Mouse (Mus musculus) hindbrain, embryonic 10.5 days (tissue): ENCODE results near the gene Satb1. TPM values are rescaled to one million over a fixed set of nuclear protein-coding genes. Genes with fewer than 3 reads are reported as not detected.
A peak's percentile ranks its signal among the peaks of the same experiment; 100 is the strongest.

Experiments used
- DNase-seq: peaks from one replicate; pipeline ENCODE4 v3.0.0-alpha.2; 2017; ENCODE audit warnings: low spot score
- H3K27ac ChIP-seq: fragments of 300-500 bp; sonication (generic); 2 replicates; pipeline ENCODE4 v1.5.1; 2016; ENCODE audit warnings: mild to moderate bottlenecking, moderate library complexity
- H3K27me3 ChIP-seq: fragments of 300-500 bp; sonication (generic); 2 replicates; pipeline ENCODE4 v1.6.1; 2016; ENCODE audit warnings: mild to moderate bottlenecking; ENCODE audit not compliant: poor library complexity, insufficient read depth, severe bottlenecking
- H3K36me3 ChIP-seq: fragments of 300-500 bp; sonication (generic); 2 replicates; pipeline ENCODE4 v1.6.1; 2016; ENCODE audit warnings: mild to moderate bottlenecking, moderate library complexity
- H3K4me1 ChIP-seq: fragments of 300-500 bp; sonication (generic); replicated peaks from 2 replicates; pipeline ENCODE4 v1.6.1; 2016; ENCODE audit warnings: mild to moderate bottlenecking
- H3K4me3 ChIP-seq: fragments of 300-500 bp; sonication (generic); 2 replicates; pipeline ENCODE4 v1.5.1; 2016; ENCODE audit warnings: mild to moderate bottlenecking, moderate library complexity
- H3K9me3 ChIP-seq: fragments of 300-500 bp; sonication (generic); 2 replicates; pipeline ENCODE4 v1.6.1; 2016; ENCODE audit warnings: mild to moderate bottlenecking, moderate library complexity
- WGBS: fragments of 180-500 bp; shearing (Covaris S2); methylation state at CpG from one replicate; pipeline ENCODE4 v1.1.7; 2016; 5-methylcytosine and 5-hydroxymethylcytosine counted together
- polyA plus RNA-seq: library from polyadenylated mRNA; unstranded; fragments of >200 nt; fragmentation: Nextera tagmentation; extraction: Ambion mirVana; gene quantifications from 2 replicates; pipeline ENCODE4 v1.2.1, GENCODE M21; 2016

Satb1 gene
- 20.1 and 21.2 TPM in 2 replicates for polyA plus RNA-seq

- H3K9me3 ChIP-seq = no peaks in the 10 kb centered on the region
- H3K27ac ChIP-seq = peak within 1 kb of the TSS; percentile 87
- peak within 1 kb of the TSS; percentile 74 for H3K4me3 ChIP-seq
- peaks cover 71% of the 10 kb centered on the region for H3K27me3 ChIP-seq
- no peaks in the 10 kb centered on the region for H3K36me3 ChIP-seq
- under 1% methylated on average over 52 of the region's 52 CpGs for WGBS
- DNase-seq = peak; percentile 74
- H3K4me1 ChIP-seq = peaks cover 27% of the 10 kb centered on the region
Measured at GRCm38 (mm10) chr17:51832900-51833577, at the start of gene Satb1. Satb1 (minus strand) TSS chr17:51833290.

- Histone ChIP-seq H3K9me3 (no peaks in the 10 kb centered on the region), H3K4me3 (no peak overlapping the region), H3K4me1 (0 out of 2 replicates have a peak, but pooled peaks cover 4% of the 10 kb centered on the region), H3K27me3 (no peaks in the 10 kb centered on the region), H3K36me3 (no peaks in the 10 kb centered on the region), H3K27ac (no peak overlapping the region)
- 98% methylated on average over 12 of the region's 12 CpGs for WGBS
- no peak for DNase-seq
Measured at GRCm38 (mm10) chr17:51882566-51882965, 49.5 kb upstream of the Satb1 start.

- Histone ChIP-seq H3K27me3 (no peaks in the 10 kb centered on the region), H3K27ac (no peak overlapping the region), H3K4me1 (0 out of 2 replicates have a peak, but pooled peaks cover 4% of the 10 kb centered on the region), H3K4me3 (no peak overlapping the region), H3K9me3 (no peaks in the 10 kb centered on the region), H3K36me3 (no peaks in the 10 kb centered on the region)
- DNase-seq = peak; percentile 3
- WGBS = 56% methylated on average over 8 of the region's 8 CpGs
Measured at GRCm38 (mm10) chr17:51880895-51881622, 48.0 kb upstream of the Satb1 start.

DNA sequence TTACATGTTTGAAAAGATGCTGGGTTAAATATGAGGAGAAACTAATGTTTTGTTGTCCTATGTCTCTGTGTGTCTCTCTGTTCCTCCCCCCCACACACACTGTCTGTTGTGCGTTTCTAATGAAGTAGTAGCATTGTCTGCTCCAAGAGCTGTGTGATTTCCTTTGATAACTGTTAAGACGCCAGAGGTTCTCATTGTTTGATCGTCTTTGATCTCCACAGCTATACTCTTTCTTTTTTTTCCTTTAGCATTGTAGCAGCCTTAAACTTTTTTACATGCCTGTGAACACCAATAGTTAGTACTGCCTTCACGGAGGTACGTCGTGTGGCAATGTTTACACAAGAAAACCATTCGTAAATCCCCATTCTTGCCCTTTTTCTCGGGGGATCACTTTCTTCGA, 47.1 kb upstream of the Satb1 start:
- H3K36me3 ChIP-seq = no peaks in the 10 kb centered on the region
- no peaks in the 10 kb centered on the region for H3K9me3 ChIP-seq
- H3K4me1 ChIP-seq = 0 out of 2 replicates have a peak, but pooled peaks cover 4% of the 10 kb centered on the region
- no peak overlapping the region for H3K27ac ChIP-seq
- 35% methylated on average over 9 of the region's 9 CpGs for WGBS
- no peak overlapping the region for H3K4me3 ChIP-seq
- no peaks in the 10 kb centered on the region for H3K27me3 ChIP-seq
- DNase-seq = no peak

GRCm38 (mm10) chr17:51879736-51880135, 46.6 kb upstream of the Satb1 start:
- Histone ChIP-seq H3K9me3 (no peaks in the 10 kb centered on the region), H3K27me3 (no peaks in the 10 kb centered on the region), H3K27ac (no peak overlapping the region), H3K4me1 (0 out of 2 replicates have a peak, but pooled peaks cover 4% of the 10 kb centered on the region), H3K36me3 (no peaks in the 10 kb centered on the region), H3K4me3 (no peak overlapping the region)
- no peak for DNase-seq
- 84% methylated on average over 5 of the region's 5 CpGs for WGBS

DNA sequence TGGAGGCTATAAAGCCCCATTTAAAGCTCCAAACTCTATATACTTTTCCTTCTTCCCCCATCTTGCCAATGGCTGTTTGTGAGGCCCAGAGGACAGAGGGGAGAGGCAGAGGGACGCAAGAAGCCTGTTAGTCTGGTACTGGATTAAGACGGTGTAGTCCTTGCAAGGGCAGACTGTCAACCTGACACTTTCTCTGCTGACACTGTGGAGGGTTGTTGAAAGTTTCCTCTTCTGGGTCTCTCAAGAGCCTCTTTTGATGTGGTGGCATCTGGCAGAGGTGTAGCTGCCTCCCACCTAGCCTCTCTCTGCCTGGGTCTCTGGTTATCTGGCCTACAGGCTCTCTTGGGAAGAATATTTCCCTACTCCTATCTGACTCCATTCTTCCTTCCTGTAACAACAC, 46.1 kb upstream of the Satb1 start:
- Histone ChIP-seq H3K27ac (no peak overlapping the region), H3K27me3 (no peaks in the 10 kb centered on the region), H3K9me3 (no peaks in the 10 kb centered on the region), H3K36me3 (no peaks in the 10 kb centered on the region), H3K4me1 (0 out of 2 replicates have a peak, but pooled peaks cover 4% of the 10 kb centered on the region), H3K4me3 (no peak overlapping the region)
- 83% methylated on average over 2 of the region's 2 CpGs for WGBS
- DNase-seq = no peak

GRCm38 (mm10) chr17:51876471-51876870, 43.4 kb upstream of the Satb1 start:
- no peak overlapping the region for H3K4me3 ChIP-seq
- 88% methylated on average over 5 of the region's 5 CpGs for WGBS

DNA sequence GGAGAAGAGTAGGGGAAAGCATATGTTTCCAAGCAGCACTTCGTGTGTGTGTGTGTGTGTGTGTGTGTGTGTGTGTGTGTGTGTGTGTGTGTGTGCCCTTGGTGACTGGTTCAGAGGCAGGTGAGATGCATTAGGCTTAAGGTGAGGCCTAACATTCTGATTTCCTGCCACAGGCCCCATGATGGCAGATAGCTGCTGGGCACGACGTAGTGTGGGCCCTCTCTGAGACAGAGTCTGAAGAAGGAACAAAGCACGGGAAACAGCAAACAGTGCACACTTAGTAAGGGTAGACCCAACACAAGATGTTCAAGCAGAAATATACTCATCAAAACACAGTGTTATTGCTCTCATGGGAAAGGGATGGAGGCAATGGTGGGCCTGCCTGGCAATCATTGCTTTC, 24.5 kb upstream of the Satb1 start:
- DNase-seq = no peak
- Histone ChIP-seq H3K4me3 (no peak overlapping the region), H3K36me3 (no peaks in the 10 kb centered on the region), H3K4me1 (no peaks in the 10 kb centered on the region), H3K27me3 (no peaks in the 10 kb centered on the region), H3K9me3 (no peaks in the 10 kb centered on the region), H3K27ac (no peak overlapping the region)
- 90% methylated on average over 4 of the region's 4 CpGs for WGBS

More at GRCm38 (mm10) chr17:51876471-51876870, 43.4 kb upstream of the Satb1 start:
- no peak for DNase-seq
- H3K27me3 ChIP-seq = no peaks in the 10 kb centered on the region
- no peaks in the 10 kb centered on the region for H3K9me3 ChIP-seq
- no peaks in the 10 kb centered on the region for H3K36me3 ChIP-seq
- H3K27ac ChIP-seq = no peak overlapping the region
- 0 out of 2 replicates have a peak, but pooled peaks cover 4% of the 10 kb centered on the region for H3K4me1 ChIP-seq

GRCm38 (mm10) chr17:51856332-51856731, 23.2 kb upstream of the Satb1 start:
- no peaks in the 10 kb centered on the region for H3K4me1 ChIP-seq
- H3K4me3 ChIP-seq = no peak overlapping the region
- 87% methylated on average over 3 of the region's 3 CpGs for WGBS
- no peaks in the 10 kb centered on the region for H3K9me3 ChIP-seq
- H3K36me3 ChIP-seq = no peaks in the 10 kb centered on the region
- DNase-seq = no peak
- H3K27ac ChIP-seq = no peak overlapping the region
- no peaks in the 10 kb centered on the region for H3K27me3 ChIP-seq

GRCm38 (mm10) chr17:51855261-51855660, 22.2 kb upstream of the Satb1 start:
- Histone ChIP-seq H3K4me1 (no peaks in the 10 kb centered on the region), H3K9me3 (no peaks in the 10 kb centered on the region), H3K27ac (no peak overlapping the region), H3K36me3 (no peaks in the 10 kb centered on the region), H3K4me3 (no peak overlapping the region), H3K27me3 (no peaks in the 10 kb centered on the region)
- no peak for DNase-seq
- WGBS = 82% methylated on average over 3 of the region's 3 CpGs

DNA sequence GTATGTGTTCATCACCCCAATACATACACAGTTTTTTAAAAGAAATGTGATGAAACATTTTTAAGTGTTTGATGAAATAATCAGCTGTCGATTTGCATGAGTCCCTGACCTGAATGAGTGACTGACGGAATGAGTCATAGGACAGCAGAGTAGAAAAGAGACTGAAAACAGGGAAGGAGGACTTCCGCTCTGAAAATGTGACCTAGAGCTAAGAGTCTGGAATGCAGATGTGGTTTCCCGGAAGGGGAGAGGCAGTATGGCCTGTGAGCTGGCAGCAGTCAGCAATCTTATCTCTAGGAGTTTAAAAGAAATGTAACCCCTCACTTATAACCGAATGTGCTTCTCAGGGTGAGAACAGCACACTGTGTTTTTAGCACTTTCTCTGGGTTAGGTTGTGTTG, 20.9 kb upstream of the Satb1 start:
- 87% methylated on average over 5 of the region's 5 CpGs for WGBS
- Histone ChIP-seq H3K4me3 (no peak overlapping the region), H3K36me3 (no peaks in the 10 kb centered on the region), H3K9me3 (no peaks in the 10 kb centered on the region), H3K27me3 (no peaks in the 10 kb centered on the region), H3K27ac (no peak overlapping the region), H3K4me1 (no peaks in the 10 kb centered on the region)
- DNase-seq = no peak

DNA sequence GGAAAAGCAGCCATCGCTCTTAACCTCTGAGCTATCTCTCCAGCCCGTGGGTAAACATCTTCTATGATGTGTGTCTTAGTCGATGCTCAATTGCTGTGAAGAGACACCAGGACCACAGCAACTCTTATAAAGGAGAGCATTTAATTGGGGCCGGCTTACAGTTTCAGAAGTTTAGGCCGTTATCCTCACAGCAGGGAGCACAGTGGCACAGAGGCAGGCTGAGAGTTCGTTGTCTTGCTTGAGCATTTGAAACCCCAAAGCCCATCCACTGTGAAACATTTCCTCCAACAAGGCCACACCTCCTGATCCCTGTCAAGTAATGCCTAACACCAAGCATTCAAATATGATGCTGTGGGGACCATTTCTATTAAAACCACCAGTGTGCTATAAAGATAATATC, 7.5 kb upstream of the Satb1 start:
- Histone ChIP-seq H3K9me3 (no peaks in the 10 kb centered on the region), H3K36me3 (no peaks in the 10 kb centered on the region), H3K27me3 (peaks cover 4% of the 10 kb centered on the region; the same call in 1 of the 2 replicates), H3K4me1 (no peaks in the 10 kb centered on the region), H3K4me3 (no peak overlapping the region), H3K27ac (no peak overlapping the region)
- no peak for DNase-seq
- 73% methylated on average over 6 of the region's 6 CpGs for WGBS

DNA sequence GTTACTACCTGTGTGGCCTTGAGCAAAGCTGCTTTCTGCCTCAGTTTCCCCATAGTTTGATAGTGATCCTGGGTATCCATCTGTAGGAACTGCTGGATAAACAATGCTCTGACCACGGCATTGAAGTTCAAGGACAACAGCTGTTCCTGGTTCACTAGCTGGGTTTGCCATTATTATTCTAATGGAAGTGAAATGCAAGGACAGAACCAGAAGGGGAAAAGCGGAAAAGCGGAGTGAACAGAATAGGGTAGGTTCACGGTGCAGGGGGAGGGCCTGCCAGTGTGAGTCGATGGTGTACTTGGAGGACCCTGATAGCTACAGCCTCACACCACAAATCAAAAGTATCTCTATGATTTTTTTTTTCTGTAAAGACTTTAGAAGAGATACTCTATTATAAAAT, 6.4 kb upstream of the Satb1 start:
- 76% methylated on average over 5 of the region's 5 CpGs for WGBS
- Histone ChIP-seq H3K27me3 (peaks cover 15% of the 10 kb centered on the region), H3K9me3 (no peaks in the 10 kb centered on the region), H3K4me3 (no peak overlapping the region), H3K27ac (no peak overlapping the region), H3K36me3 (no peaks in the 10 kb centered on the region), H3K4me1 (no peaks in the 10 kb centered on the region)
- DNase-seq = no peak
